Mouse (Mus musculus) olfactory bulb, adult 2 months (tissue): Measurements from ENCODE around the gene Zrsr2.

ENCODE experiments used
- CTCF ChIP-seq: fragments of 200-500 bp; IDR thresholded peaks from 2 replicates; pipeline ENCODE4 v1.5.1; 2012; ENCODE audit warnings: low read depth, mild to moderate bottlenecking, low read length, moderate library complexity; ENCODE audit not compliant: insufficient read depth
- POLR2A ChIP-seq: fragments of 200-500 bp; IDR thresholded peaks from 2 replicates; pipeline ENCODE4 v1.6.1; 2012; ENCODE audit warnings: mild to moderate bottlenecking, low read depth, low read length, moderate library complexity; ENCODE audit not compliant: insufficient read depth

GRCm38 (mm10) chrX:163934731-163935130 is 23.7 kb downstream of the Zrsr2 start:
- no peak for TF ChIP-seq CTCF
- TF ChIP-seq POLR2A: no peak
